Mouse (Mus musculus) frontal cortex, adult (tissue): ENCODE data around the gene Dhps.
"Not testable (repeated sequence)": the region's sequence is repeated elsewhere in the genome, so short reads cannot be mapped to it uniquely, and the experiment has no call there.

ENCODE experiments used
- ATAC-seq: cut with Nextera tagmentation; 2 replicates; pipeline ENCODE4 v1.9.2; 2017; ENCODE audit warnings: mild to moderate bottlenecking, moderate library complexity, mixed read lengths; ENCODE audit not compliant: low TSS enrichment

Dhps gene

GRCm38 (mm10) chr8:85062603-85063002, 9.0 kb upstream of the Dhps start:
- no peak for ATAC-seq

- ATAC-seq: no peak
These were observed 6.3 kb upstream of the Dhps start for GRCm38 (mm10) chr8:85065213-85065612.

- no peak for ATAC-seq
These were observed 4.4 kb upstream of the Dhps start for GRCm38 (mm10) chr8:85067155-85067554.

DNA sequence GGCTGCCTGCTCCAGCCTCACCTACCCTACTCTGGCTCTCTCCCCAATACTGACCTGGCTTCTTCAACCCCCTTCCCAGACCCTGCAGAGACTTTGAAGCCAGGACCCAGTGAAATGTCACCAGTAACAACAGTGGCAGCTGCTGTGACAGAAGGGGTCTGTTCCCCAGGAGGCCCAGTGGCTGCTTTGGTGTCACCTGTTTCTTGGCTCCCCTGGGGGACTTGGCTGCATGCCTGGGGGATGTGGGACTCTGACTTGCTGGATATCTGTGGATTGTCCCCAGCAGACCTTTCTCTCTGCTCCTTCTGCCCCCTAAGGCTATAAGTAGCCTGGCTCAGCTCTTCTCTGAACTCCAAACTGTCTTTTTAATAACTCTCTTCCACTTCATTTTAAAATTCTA, 3.6 kb upstream of the Dhps start, which contains the start of gene Gm5741:
Gm5741 (minus strand) TSS at position 1 of the 400 bp plus-strand sequence.
- no peak for ATAC-seq

GRCm38 (mm10) chr8:85071041-85071440, 516 bp upstream of the Dhps start:
- no peak for ATAC-seq

DNA sequence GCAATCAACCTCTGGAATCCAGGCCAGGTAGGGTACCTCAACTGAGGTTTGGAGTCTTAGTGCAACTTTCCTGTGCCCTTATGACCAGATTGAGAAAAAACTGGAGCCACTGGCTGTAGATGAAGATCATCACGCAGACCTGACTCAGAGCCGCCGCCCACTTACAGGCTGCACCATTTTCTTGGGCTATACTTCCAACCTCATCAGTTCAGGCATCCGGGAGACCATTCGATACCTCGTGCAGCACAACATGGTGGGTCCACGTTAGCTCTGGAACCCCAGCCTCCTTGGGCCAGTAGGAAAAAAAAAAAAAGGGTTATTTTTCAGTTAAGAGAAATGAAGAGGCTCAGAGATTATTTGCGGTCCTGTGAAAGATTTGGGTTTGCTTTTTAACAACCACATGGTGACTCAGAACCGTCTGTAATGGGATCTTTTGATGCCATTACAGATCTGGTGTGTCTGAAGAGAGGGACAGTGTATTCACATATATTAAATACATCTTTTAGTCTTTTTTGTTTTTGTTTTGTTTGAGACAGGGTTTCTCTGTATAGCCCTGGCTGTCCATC, 890 bp downstream of the Dhps start:
- peak; percentile 10; the same call in 1 of the 2 replicates for ATAC-seq

DNA sequence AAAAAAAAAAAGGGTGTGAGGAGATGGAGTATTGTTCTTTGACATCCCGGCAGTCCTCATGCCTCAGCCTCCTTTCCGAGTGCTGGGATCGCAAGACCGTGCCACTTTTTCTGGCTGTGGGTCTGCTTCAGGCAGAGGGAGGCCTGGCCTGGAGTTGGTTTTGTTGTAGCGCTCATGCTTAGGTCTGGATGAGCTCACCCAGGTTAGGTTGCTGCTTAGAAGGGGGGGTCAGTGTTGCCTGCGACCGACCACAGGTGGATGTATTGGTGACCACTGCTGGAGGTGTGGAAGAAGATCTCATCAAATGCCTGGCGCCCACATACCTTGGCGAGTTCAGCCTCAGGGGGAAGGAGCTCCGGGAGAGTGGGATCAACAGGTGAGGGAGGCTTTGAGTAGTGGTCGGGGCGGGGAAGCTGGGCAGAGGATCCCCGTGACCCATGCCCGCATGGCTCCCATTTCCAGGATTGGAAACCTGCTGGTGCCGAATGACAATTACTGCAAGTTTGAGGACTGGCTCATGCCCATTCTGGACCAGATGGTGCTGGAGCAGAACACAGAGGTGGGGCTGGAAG, 1.6 kb downstream of the Dhps start:
- no peak for ATAC-seq

DNA sequence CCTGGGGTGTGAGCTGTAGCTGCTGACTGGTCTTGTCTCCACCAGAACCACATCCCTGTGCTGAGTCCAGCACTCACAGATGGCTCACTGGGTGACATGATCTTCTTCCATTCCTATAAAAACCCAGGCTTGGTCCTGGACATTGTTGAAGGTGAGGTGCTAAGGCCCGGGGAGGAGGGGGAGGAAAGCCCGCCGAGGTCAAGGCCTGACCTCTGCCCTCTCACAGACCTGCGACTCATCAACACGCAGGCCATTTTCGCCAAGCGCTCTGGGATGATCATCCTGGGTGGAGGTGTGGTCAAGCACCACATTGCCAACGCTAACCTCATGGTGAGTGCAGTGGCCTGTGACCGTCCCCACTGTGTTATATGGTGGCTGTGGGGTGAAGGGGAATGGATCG, 2.6 kb downstream of the Dhps start:
- no peak for ATAC-seq

GRCm38 (mm10) chr8:85074617-85075016, 3.1 kb downstream of the Dhps start:
- ATAC-seq: no peak

DNA sequence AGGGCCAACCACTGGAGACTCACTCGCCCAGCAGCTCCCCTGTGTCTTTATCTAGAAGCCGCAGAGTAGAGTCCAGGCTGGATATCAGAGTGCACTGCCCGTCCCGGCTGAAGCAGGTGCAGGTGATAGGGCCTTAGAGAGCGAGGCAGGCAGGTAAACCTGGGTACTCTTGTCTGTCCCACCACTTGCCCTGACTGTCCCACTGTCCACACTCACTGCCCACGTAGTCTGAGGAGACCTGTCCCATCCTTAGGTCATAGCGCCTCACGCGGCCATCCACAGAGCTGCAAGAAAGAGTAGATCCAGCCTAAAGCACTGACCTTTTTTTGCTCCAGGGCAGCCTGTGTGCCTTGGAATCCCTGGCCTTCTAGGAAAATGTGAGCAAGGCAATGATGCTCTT, 4.4 kb downstream of the Dhps start:
- ATAC-seq: no peak

- peak; percentile 62 for ATAC-seq
These were observed 5.4 kb downstream of the Dhps start for GRCm38 (mm10) chr8:85076993-85077392.

- no peak for ATAC-seq
These were observed 8.6 kb downstream of the Dhps start for GRCm38 (mm10) chr8:85080214-85080531.

DNA sequence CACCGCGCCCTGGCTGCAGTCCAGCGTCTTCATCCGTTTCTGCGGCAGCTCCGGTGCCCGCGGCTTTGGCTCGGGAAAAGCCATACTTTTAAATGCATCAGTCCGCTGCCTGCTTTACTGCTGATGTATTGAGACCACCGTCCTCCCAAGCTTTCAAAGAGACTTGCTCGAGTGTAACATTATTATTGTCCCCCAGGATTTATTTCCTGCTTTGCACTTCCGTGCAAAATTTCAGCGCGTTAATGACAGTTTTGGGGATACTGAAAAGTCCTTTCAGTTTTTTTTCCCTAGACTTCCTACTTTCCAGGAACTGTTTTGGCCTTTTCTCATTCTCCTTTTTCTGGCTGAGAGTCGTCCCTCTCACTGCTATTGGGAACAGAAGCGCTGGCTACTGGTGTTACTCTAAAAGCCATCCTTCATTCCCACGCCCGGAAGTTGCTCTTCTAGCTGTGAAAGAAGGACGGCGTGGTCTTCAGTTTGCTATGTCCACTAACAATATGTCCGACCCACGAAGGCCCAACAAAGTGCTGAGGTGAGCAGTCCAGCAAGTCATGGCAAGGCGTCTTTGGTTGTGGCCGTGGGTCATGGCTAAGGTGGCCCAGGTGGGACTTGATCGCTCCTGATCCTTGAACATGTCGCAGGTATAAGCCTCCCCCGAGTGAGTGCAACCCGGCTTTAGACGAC, 9.1 kb downstream of the Dhps start, which contains the start of gene Wdr83os:
Wdr83os (plus strand) TSS at position 209 of the 684 bp plus-strand sequence.
- ATAC-seq: peak; percentile 29; the same call in 1 of the 2 replicates

DNA sequence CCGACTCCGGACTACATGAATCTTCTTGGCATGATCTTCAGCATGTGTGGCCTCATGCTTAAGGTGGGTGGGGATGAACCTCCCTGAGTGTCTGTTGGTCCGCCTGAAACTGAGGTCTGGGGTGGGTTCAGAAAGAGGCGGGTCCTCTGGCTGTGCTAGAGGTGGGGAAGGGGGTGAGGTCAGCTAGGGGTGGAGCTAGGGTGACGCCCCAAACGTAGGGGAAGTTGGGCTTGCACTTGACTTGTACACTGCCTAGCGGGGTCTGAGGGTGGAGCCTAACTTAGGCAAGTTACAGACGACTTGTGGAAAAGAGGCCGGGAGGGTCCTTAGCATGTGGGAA, 9.6 kb downstream of the Dhps start, which contains the start of gene Wdr83:
Wdr83 (minus strand) TSS at position 91 of the 340 bp plus-strand sequence.
- ATAC-seq: no peak

- ATAC-seq: not testable (repeated sequence)
These were observed 10.6 kb downstream of the Dhps start for GRCm38 (mm10) chr8:85082169-85082568.

DNA sequence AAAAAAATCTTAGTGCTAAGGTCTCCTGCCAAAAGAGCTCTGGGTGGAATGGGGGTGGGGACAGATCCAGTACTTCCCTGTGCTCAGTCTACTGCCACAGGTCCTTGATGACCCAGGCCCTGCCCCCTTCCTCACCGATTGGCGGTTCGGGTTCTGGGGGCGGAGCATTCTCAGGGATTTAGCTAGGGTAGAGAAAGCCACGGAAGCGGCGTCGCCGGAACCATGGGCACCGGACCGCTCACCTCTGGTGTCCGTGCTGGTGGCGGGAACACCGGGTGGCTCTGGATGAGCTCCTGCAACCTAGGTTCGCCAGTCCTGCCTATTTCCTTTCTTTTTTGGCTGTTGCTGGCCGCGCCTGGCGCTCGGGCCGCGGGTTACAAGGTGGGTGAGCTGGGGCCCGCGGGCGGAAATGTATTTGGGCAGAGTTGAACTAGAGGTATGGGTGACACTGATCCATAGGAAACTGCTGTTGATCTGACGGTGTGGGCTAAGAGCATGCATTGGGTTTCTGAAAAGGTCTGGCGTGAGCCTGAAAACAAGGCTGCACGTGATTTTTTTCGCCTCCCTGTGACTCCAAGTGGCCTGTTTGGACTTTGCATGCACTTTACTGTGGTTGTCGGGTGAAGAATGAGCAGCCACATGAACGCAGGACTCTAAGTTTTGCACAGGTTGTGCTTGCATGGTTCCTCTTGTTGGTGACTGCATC, 11.7 kb downstream of the Dhps start, which contains the start of gene Man2b1:
Man2b1 (plus strand) TSS at position 163 of the 706 bp plus-strand sequence.
- peak; percentile 89 for ATAC-seq

DNA sequence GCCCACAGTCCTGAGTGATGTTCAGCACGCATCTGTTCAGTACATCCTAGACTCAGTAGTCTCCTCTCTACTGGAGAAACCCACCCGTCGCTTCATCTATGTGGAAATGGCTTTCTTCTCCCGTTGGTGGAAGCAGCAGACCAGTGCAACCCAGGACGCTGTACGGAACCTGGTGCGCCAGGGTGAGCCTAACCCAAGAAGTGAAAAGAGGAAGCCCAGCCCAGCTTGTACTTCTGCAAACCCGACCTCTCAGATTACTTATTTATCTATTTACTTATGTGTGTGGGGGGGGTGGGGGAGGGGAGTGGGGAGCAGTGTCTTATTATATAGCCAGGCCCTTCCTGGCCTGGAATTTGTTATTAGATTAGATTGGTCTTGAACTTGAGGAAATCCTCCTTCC, 13.1 kb downstream of the Dhps start:
- no peak for ATAC-seq

GRCm38 (mm10) chr8:85086238-85086637, 14.7 kb downstream of the Dhps start:
- no peak for ATAC-seq

DNA sequence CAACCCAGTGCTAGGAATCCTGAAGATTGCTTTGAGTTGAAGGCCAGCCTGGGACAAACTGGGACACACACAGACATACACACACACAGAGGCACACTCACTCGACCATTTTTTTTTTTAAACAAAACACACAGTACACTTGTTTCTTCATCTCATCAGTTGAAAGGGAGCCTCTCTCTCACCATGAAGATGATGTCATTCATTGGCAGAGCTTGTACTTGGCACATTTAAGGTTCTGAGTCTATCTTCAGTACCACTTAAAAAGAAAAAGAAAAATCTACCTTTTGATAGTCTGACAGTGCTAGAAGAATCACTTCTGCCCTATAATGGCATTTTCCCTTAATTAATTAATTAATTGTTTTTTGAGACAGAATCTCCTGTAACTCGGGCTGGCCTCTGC, 17.2 kb downstream of the Dhps start:
- ATAC-seq: no peak

DNA sequence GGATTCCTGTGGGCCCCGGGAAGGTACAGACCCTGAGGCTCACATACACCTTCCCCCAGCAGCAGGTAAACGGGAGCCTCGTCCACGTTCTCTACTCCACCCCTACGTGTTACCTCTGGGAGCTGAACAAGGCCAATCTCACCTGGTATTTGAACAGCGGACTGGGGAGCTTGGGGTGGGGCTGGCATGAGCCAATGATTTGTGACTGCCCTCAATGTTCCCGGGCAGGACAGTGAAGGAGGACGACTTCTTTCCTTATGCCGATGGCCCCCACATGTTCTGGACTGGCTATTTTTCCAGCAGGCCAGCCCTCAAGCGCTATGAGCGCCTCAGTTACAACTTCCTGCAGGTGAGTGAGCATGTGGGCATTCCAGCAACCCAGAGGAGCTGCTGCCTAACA, 19.3 kb downstream of the Dhps start:
- ATAC-seq: no peak

GRCm38 (mm10) chr8:85091526-85092090, 20.1 kb downstream of the Dhps start:
- no peak; the same call in 1 of the 2 replicates for ATAC-seq

- no peak for ATAC-seq
These were observed 23.5 kb downstream of the Dhps start for GRCm38 (mm10) chr8:85095051-85095450.
